Mouse (Mus musculus) liver, embryonic 13.5 days (tissue): ENCODE results near the gene Gm4894. TPM values are rescaled to one million over a fixed set of nuclear protein-coding genes. Genes with fewer than 3 reads are reported as not detected.
A peak's percentile ranks its signal among the peaks of the same experiment; 100 is the strongest.

Experiments
- ATAC-seq: fragments of 200-750 bp; cut with Nextera tagmentation; 2 replicates; pipeline ENCODE4 v1.8.0; 2017; ENCODE audit warnings: low read depth, mild to moderate bottlenecking, moderate number of reproducible peaks, moderate library complexity
- DNase-seq: peaks from one replicate; pipeline ENCODE4 v3.0.0; 2022
- H3K27ac ChIP-seq: fragments of 300-500 bp; sonication (generic); 2 replicates; pipeline ENCODE4 v1.5.1; 2015; ENCODE audit warnings: moderate library complexity, mild to moderate bottlenecking, inconsistent platforms
- H3K27me3 ChIP-seq: fragments of 300-500 bp; sonication (generic); 2 replicates; pipeline ENCODE4 v1.6.1; 2015; ENCODE audit warnings: mild to moderate bottlenecking, inconsistent platforms
- H3K36me3 ChIP-seq: fragments of 300-500 bp; sonication (generic); 2 replicates; pipeline ENCODE4 v1.6.1; 2015; ENCODE audit warnings: mild to moderate bottlenecking, inconsistent platforms
- H3K4me1 ChIP-seq: fragments of 300-500 bp; sonication (generic); replicated peaks from 2 replicates; pipeline ENCODE4 v1.6.1; 2015; ENCODE audit warnings: inconsistent platforms
- H3K4me2 ChIP-seq: fragments of 300-500 bp; sonication (generic); 2 replicates; pipeline ENCODE4 v1.6.1; 2015; ENCODE audit warnings: inconsistent platforms, mild to moderate bottlenecking, moderate library complexity
- H3K4me3 ChIP-seq: fragments of 300-500 bp; sonication (generic); replicated peaks from 2 replicates; pipeline ENCODE4 v1.5.1; 2015; ENCODE audit warnings: mild to moderate bottlenecking, inconsistent platforms
- H3K9ac ChIP-seq: fragments of 300-500 bp; sonication (generic); 2 replicates; pipeline ENCODE4 v1.6.1; 2015; ENCODE audit warnings: mild to moderate bottlenecking, inconsistent platforms
- H3K9me3 ChIP-seq: fragments of 300-500 bp; sonication (generic); replicated peaks from 2 replicates; pipeline ENCODE4 v1.6.1; 2016; ENCODE audit warnings: inconsistent platforms
- whole genome bisulfite sequencing: fragments of 180-500 bp; shearing (Covaris S2); methylation state at CpG from one replicate; pipeline ENCODE4 v1.1.7; 2015; ENCODE audit not compliant: insufficient replicate concordance; 5-methylcytosine and 5-hydroxymethylcytosine counted together
- polyA plus RNA-seq: library from polyadenylated mRNA; unstranded; fragments of >200 nt; fragmentation: Nextera tagmentation; extraction: Ambion mirVana; gene quantifications from 2 replicates; pipeline ENCODE4 v1.2.1, GENCODE M21; 2015

Gm4894 gene
- not detected in 2 replicates for polyA plus RNA-seq

DNA sequence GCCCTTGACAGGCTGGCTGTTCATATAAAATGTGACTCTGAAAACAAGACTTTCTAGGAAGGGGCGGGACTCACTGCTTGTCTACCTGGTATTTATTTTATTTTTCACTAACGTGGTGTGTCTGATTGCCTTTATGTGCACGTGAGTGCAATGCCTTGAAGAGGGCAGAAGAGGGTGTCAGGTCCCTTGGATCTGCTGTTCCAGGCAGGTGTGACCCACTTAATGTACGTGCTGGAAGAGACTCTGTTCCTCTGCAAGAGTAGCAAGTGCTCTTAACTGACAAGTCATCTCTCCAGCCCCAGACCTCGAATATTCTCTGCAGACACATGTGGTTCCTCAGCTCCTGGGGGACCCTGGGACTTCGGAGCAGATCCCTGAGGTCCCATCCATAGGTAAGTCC lies at the start of gene Gm4894:
Gm4894 (plus strand) TSS at position 301 of the 400 bp plus-strand sequence.
- no peak within 1 kb of the TSS for H3K4me2 ChIP-seq
- no peak within 1 kb of the TSS for H3K27ac ChIP-seq
- DNase-seq: no peak
- WGBS: 50% methylated on average over 6 of the region's 6 CpGs
- H3K9me3 ChIP-seq: no peaks in the 10 kb centered on the region
- H3K27me3 ChIP-seq: no peaks in the 10 kb centered on the region
- H3K4me1 ChIP-seq: no peaks in the 10 kb centered on the region
- no peak for ATAC-seq
- no peak within 1 kb of the TSS for H3K9ac ChIP-seq
- H3K36me3 ChIP-seq: no peaks in the 10 kb centered on the region
- no peak within 1 kb of the TSS for H3K4me3 ChIP-seq

DNA sequence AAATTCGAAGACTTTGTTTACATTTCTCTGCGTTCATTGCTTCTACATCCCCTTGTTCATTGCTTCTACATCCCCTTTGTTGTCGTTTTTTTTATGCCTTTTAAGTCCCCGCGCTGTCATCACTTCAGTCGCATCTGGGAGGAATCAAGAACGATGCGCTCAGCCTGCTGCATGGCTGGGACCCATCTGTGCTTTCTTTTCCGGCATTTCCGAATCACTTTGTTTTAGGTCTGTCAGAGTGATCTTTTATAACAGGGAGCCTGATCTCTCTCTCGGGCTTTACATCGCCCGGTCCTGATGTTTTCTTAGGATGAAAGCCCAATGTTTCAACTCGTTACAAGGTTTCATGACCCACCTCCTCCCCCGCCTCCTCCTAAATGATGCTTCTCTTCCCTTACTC lies 44.0 kb upstream of the Gm4894 start:
- no peaks in the 10 kb centered on the region for H3K27me3 ChIP-seq
- H3K4me2 ChIP-seq: no peak overlapping the region
- H3K27ac ChIP-seq: no peak overlapping the region
- no peaks in the 10 kb centered on the region for H3K9me3 ChIP-seq
- no peak for DNase-seq
- ATAC-seq: no peak
- 54% methylated on average over 15 of the region's 15 CpGs for WGBS
- no peak overlapping the region for H3K9ac ChIP-seq
- no peak overlapping the region for H3K4me3 ChIP-seq
- H3K36me3 ChIP-seq: no peaks in the 10 kb centered on the region
- H3K4me1 ChIP-seq: no peaks in the 10 kb centered on the region

DNA sequence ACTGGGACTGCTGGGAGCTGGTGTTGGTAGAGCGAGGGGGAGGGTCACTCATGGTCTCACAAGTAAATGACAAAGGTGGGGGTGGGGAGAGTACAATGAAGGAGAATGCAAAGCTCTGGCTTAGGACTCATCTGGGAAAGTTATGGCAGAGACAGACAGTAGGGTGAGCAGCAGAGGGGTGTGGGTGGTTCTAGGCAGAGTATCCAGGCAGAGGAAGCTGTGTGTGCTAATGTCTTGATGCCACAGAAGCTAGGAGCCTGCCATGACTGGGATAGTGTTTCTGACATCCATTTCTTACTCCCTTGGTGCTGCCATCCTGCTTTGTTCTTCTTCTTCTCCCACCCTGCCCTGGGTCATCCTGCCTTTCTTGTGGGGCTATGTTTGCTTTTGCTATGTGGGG lies 38.8 kb upstream of the Gm4894 start:
- Histone ChIP-seq H3K36me3 (no peaks in the 10 kb centered on the region), H3K9ac (no peak overlapping the region), H3K27ac (no peak overlapping the region), H3K27me3 (no peaks in the 10 kb centered on the region), H3K4me3 (no peak overlapping the region), H3K4me2 (no peak overlapping the region), H3K9me3 (no peaks in the 10 kb centered on the region), H3K4me1 (no peaks in the 10 kb centered on the region)
- ATAC-seq: no peak
- 32% methylated on average over 1 of the region's 1 CpGs for WGBS
- no peak for DNase-seq

DNA sequence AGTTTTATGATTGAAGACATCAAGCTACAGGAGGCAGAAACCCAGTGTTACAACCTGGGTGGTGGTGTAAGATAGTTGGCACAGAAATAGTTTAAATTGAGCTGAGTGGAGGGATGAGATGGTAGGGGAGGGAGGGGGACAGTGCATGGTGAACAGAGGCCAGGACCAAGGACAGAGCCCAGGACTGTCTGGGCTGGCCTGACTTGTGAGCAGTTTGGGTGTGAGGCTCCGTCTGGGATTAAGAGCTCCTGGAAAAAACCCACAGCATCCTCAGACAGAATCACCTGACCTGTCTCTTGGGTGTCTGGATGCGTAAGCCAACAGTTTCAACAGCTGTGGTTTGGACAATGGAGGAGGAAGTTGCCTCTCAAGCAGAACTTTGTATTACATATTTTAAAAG lies 35.6 kb upstream of the Gm4894 start:
- Histone ChIP-seq H3K9me3 (no peaks in the 10 kb centered on the region), H3K9ac (no peak overlapping the region), H3K27ac (no peak overlapping the region), H3K4me2 (no peak overlapping the region), H3K36me3 (no peaks in the 10 kb centered on the region), H3K27me3 (no peaks in the 10 kb centered on the region), H3K4me1 (no peaks in the 10 kb centered on the region), H3K4me3 (no peak overlapping the region)
- ATAC-seq (no peak), DNase-seq (no peak)
- 36% methylated on average over 2 of the region's 2 CpGs for WGBS

DNA sequence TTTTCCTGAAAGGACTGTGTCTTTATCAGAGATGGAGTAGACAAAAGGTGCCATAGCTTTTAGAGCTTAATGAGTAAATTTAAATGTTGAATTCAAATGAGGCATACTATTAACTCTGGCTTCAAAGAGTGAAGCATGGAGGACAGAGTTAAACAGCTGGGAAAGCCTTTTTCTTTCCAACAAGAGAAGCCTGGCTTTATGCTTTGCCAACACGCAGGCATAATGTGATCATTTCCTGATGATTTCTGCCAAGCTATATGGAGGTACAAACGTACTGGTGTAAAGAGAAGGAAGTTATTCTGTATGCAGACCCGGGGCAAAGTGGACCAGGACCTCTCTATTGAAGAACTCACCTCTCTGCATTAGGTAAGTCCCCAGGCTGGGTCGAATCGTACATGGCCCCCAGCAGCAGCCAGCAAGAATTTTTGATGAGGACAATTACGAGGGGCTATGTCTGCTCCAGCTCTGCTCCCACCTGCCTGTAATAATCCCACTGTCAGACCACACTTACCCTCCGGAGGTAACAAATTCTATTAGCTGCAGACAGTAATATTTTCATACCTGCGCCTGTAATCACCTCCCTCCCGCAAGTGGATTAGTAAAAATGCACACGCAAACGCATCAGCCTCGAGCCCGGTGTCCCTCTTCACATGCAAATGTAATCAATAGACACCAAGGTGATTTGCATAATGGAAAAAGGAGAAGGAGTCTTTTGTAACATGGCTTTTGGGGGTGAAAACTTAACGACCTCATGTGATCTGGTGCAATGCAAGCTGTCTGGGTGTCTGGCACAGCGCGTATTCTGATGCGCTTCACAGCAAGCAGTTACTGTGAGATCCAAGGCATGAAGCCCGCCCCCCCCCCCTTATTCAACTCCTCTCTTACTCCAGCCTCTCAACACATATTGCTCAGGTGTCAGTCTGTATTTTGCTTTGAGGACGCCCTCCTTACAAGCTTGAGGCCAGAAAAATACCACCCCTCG lies 32.4 kb upstream of the Gm4894 start:
- ATAC-seq (no peak), DNase-seq (no peak)
- H3K36me3 ChIP-seq: no peaks in the 10 kb centered on the region
- no peak overlapping the region for H3K4me3 ChIP-seq
- no peaks in the 10 kb centered on the region for H3K27me3 ChIP-seq
- H3K27ac ChIP-seq: no peak overlapping the region
- H3K4me2 ChIP-seq: no peak overlapping the region
- H3K9ac ChIP-seq: no peak overlapping the region
- H3K4me1 ChIP-seq: no peaks in the 10 kb centered on the region
- no peaks in the 10 kb centered on the region for H3K9me3 ChIP-seq
- whole genome bisulfite sequencing: 64% methylated on average over 20 of the region's 20 CpGs

DNA sequence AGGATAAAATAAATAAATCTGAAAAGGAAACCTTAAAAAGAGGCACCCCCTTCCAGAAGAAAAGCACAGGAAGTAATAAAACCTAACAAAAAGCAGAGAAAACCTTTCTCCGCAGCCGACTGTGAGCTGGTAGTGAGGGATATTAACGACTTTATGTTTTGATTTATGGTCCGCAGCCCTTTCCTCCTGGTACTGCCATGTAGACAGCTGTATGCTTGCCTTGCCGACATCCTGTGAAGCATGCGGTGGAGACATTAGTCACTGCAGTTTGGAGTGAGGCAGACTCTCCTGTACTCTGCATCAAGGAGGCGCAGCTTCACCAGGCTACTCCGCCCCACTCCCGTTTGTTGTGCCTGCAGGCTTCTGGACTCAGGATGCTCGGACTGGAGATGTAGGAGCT lies 25.8 kb upstream of the Gm4894 start:
- 59% methylated on average over 10 of the region's 10 CpGs for WGBS
- no peak overlapping the region for H3K27ac ChIP-seq

DNA sequence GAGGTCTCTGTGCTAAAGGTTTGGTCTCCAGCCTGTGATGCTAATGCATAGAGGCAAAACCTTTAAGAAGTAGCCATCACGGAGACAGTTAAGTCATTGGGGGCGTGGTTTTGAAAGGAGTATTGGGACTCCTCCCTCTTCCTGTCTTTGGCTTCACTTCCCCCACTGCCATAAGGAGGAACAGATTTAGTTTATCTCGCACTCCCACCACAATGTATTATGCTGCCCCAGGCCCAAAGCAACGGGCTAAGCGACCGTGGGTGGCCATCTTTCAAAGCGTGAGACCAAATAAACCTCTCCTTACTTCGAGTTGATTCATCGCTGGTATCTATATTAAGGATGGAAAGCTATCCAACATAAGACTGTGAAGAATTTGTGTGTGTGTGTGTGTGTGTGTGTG lies 22.9 kb upstream of the Gm4894 start:
- no peak for DNase-seq
- 35% methylated on average over 9 of the region's 9 CpGs for WGBS
- ATAC-seq: no peak

More for the DNA sequence above, 25.8 kb upstream of the Gm4894 start:
- H3K4me3 ChIP-seq: no peak overlapping the region
- ATAC-seq (no peak), DNase-seq (no peak)
- no peaks in the 10 kb centered on the region for H3K4me1 ChIP-seq
- no peaks in the 10 kb centered on the region for H3K27me3 ChIP-seq
- H3K9me3 ChIP-seq: no peaks in the 10 kb centered on the region
- no peaks in the 10 kb centered on the region for H3K36me3 ChIP-seq
- no peak overlapping the region for H3K4me2 ChIP-seq
- no peak overlapping the region for H3K9ac ChIP-seq

DNA sequence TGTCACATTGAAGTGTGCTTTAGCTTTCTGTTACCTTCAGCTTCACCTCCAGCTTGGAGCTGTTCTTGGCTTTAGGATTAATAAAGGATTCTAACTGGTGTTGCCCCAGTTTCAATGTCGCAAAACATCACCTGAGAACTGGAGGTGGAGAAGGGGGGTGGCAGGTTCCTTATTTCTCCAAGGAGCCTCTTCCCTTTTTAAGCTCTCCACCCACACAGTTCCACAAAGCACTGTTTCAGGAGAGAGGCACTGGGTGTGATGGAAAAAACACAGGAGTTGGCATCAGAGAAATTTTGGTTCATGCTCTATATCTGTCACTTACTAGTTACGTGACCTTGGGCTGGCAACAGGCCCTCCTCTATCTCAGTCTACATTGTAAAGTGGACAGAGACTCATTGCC lies 21.3 kb upstream of the Gm4894 start:
- Histone ChIP-seq H3K4me3 (no peak overlapping the region), H3K4me2 (no peak overlapping the region), H3K36me3 (no peaks in the 10 kb centered on the region), H3K27ac (no peak overlapping the region), H3K9me3 (no peaks in the 10 kb centered on the region), H3K27me3 (no peaks in the 10 kb centered on the region), H3K4me1 (no peaks in the 10 kb centered on the region), H3K9ac (no peak overlapping the region)
- 47% methylated on average over 2 of the region's 2 CpGs for WGBS
- ATAC-seq: no peak
- DNase-seq: no peak

More for the DNA sequence above, 22.9 kb upstream of the Gm4894 start:
- Histone ChIP-seq H3K9me3 (no peaks in the 10 kb centered on the region), H3K36me3 (no peaks in the 10 kb centered on the region), H3K27ac (no peak overlapping the region), H3K4me3 (no peak overlapping the region), H3K9ac (no peak overlapping the region), H3K27me3 (no peaks in the 10 kb centered on the region), H3K4me1 (no peaks in the 10 kb centered on the region), H3K4me2 (no peak overlapping the region)

DNA sequence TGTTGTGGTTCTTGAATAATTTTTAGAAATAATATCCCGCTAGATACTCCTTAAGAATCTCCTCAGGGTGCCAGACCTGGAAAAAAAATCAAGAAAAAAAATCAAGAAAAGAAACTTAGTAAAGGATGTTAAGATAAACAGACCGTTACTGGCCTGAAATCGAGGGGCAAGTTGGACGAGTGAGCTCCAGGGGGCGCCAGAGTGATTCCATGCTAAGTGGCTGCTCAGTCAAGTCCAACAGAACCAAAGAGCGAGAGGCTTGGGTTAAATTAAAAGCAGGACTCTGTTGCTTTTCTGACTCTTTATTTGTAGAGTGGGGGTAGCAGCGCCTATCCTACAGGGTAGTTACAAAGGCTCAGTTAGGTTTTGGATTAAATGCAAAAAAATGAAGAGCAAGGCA lies 3.5 kb upstream of the Gm4894 start:
- no peak overlapping the region for H3K4me3 ChIP-seq
- DNase-seq (peak; percentile 1), ATAC-seq (no peak)
- WGBS: 20% methylated on average over 7 of the region's 7 CpGs
- no peak overlapping the region for H3K27ac ChIP-seq
- H3K27me3 ChIP-seq: no peaks in the 10 kb centered on the region
- H3K9me3 ChIP-seq: no peaks in the 10 kb centered on the region
- H3K36me3 ChIP-seq: no peaks in the 10 kb centered on the region
- no peaks in the 10 kb centered on the region for H3K4me1 ChIP-seq
- no peak overlapping the region for H3K4me2 ChIP-seq
- no peak overlapping the region for H3K9ac ChIP-seq

DNA sequence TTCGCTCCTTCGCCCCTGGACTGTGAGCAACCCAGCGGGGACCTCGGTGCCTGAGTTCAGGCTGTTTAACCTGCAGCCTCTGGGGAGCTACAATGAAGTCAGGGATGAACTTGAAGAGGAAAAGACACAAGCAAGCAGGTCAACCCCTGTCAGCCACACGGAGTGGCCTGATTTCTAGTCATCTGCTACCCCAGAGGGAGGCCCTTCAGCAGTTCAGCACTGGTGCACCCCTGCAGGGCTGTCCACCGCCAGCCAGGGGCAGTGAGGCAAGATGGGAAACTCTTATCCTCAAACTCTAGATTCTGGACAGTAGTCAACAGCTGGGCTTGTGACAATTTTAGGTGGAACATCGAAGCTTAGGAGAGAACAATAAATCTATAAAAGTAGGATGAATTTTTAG lies 18.6 kb downstream of the Gm4894 start:
- no peaks in the 10 kb centered on the region for H3K27me3 ChIP-seq
- ATAC-seq (no peak), DNase-seq (no peak)
- H3K27ac ChIP-seq: no peak overlapping the region
- no peaks in the 10 kb centered on the region for H3K36me3 ChIP-seq
- H3K4me2 ChIP-seq: no peak overlapping the region
- WGBS: 64% methylated on average over 7 of the region's 7 CpGs
- H3K4me1 ChIP-seq: no peaks in the 10 kb centered on the region
- no peaks in the 10 kb centered on the region for H3K9me3 ChIP-seq
- no peak overlapping the region for H3K4me3 ChIP-seq
- no peak overlapping the region for H3K9ac ChIP-seq

DNA sequence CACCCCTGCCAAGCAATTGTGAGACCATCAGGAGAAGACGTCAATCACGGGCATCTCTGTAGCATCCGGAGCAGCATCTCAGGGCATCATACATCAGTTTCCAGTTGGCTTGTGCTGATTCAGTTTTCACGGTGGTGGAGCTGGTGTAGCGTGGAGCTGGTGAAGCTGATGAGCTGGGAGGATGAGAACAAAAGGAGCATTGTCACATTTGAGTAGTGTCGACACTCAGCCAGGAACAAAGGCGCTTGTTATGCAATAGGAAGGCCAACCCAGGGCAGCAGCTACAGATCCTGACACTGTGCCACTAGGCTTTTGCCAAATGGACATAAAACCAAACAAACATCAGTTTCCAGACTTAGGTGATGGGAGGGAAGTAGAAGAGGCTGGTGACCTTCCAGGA lies 23.2 kb downstream of the Gm4894 start:
- 65% methylated on average over 7 of the region's 7 CpGs for WGBS
- DNase-seq: no peak

DNA sequence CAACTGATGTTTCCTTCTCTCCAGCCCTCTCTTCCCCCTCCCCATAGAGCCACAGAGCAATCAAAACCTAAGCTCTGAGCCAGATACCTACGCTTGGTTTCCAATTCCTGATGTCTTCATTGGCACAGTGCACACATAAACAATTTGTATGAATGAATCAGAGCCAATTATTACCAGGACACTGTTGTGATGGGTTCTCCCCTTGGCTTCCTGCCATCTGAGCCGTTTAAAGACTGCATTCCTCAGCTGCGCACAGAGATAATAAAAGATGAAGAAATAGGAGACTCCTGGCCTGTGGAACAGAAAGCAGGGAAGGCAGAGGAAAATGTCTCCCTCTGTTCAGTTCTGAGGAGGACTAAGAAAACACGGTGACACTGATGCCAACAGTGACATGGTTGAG lies 25.6 kb downstream of the Gm4894 start:
- ATAC-seq: no peak
- 53% methylated on average over 4 of the region's 4 CpGs for WGBS

More for the DNA sequence above, 23.2 kb downstream of the Gm4894 start:
- H3K9me3 ChIP-seq: no peaks in the 10 kb centered on the region
- no peaks in the 10 kb centered on the region for H3K27me3 ChIP-seq
- no peaks in the 10 kb centered on the region for H3K4me1 ChIP-seq
- no peak overlapping the region for H3K4me3 ChIP-seq
- no peak overlapping the region for H3K27ac ChIP-seq
- no peak overlapping the region for H3K9ac ChIP-seq
- no peak for ATAC-seq
- H3K36me3 ChIP-seq: no peaks in the 10 kb centered on the region
- H3K4me2 ChIP-seq: no peak overlapping the region

More for the DNA sequence above, 25.6 kb downstream of the Gm4894 start:
- Histone ChIP-seq H3K27ac (no peak overlapping the region), H3K9ac (no peak overlapping the region), H3K4me1 (no peaks in the 10 kb centered on the region), H3K4me3 (no peak overlapping the region), H3K9me3 (no peaks in the 10 kb centered on the region), H3K36me3 (no peaks in the 10 kb centered on the region), H3K27me3 (no peaks in the 10 kb centered on the region), H3K4me2 (no peak overlapping the region)
- DNase-seq: no peak
